Mouse (Mus musculus) embryo, embryonic 11.5 days (tissue): ENCODE measurements around the gene Oaz3.

Experiments used
- DNase-seq: peaks from one replicate; pipeline ENCODE4 v3.0.0-alpha.2; 2012; ENCODE audit warnings: low read depth, low spot score

The Oaz3 gene

GRCm38 (mm10) chr3:94387391-94387790 lies 56.3 kb downstream of the Oaz3 start:
- no peak for DNase-seq

GRCm38 (mm10) chr3:94386671-94387070 lies 57.0 kb downstream of the Oaz3 start:
- DNase-seq: no peak

- DNase-seq: no peak
Observed at GRCm38 (mm10) chr3:94383476-94383875, 60.2 kb downstream of the Oaz3 start.
